Mouse (Mus musculus) brain, embryonic 14.5 days (tissue): Measurements from ENCODE around the gene Acpp. TPM values are rescaled to one million over a fixed set of nuclear protein-coding genes. Genes with fewer than 3 reads are reported as not detected.

Experiments used
- DNase-seq: peaks from one replicate; pipeline ENCODE4 v3.0.0-alpha.2; 2011; ENCODE audit warnings: low read depth
- CTCF ChIP-seq: fragments of 200-500 bp; IDR thresholded peaks from 2 replicates; pipeline ENCODE4 v1.5.1; 2012; ENCODE audit warnings: inconsistent platforms, mild to moderate bottlenecking, moderate library complexity, borderline replicate concordance; ENCODE audit not compliant: insufficient read depth, insufficient read length; ENCODE audit errors: extremely low read depth
- POLR2A ChIP-seq: fragments of 200-500 bp; IDR thresholded peaks from 2 replicates; pipeline ENCODE4 v1.6.1; 2012; ENCODE audit warnings: mild to moderate bottlenecking, inconsistent platforms, borderline replicate concordance; ENCODE audit not compliant: poor library complexity, insufficient read depth, insufficient read length, severe bottlenecking; ENCODE audit errors: extremely low read depth
- polyA plus RNA-seq: library from polyadenylated mRNA; depleted of rRNA; stranded (reverse); fragments of >200 nt; gene quantifications from 2 replicates; pipeline ENCODE4 v1.2.3, GENCODE M21; 2012

Acpp gene
- polyA plus RNA-seq, 1 experiment: 0.23 TPM

GRCm38 (mm10) chr9:104262823-104263352 is 74.7 kb downstream of the Acpp start, which contains the start of gene Dnajc13:
Dnajc13 (minus strand) TSS chr9:104262930.
- DNase-seq: peak; percentile 99
- TF ChIP-seq POLR2A (peak; percentile 87), CTCF (no peak)

GRCm38 (mm10) chr9:104262016-104262762 is 75.4 kb downstream of the Acpp start:
- peak; percentile 54 for DNase-seq
- no peak for TF ChIP-seq CTCF
- TF ChIP-seq POLR2A: no peak

GRCm38 (mm10) chr9:104260306-104260705 is 77.2 kb downstream of the Acpp start:
- TF ChIP-seq POLR2A (no peak), CTCF (no peak)
- no peak for DNase-seq

- TF ChIP-seq CTCF (no peak), POLR2A (no peak)
- no peak for DNase-seq
Observed at GRCm38 (mm10) chr9:104256085-104256484, 81.5 kb downstream of the Acpp start.

GRCm38 (mm10) chr9:104254408-104255180 is 83.0 kb downstream of the Acpp start:
- TF ChIP-seq POLR2A (no peak), CTCF (no peak)
- DNase-seq: no peak

- TF ChIP-seq POLR2A (no peak), CTCF (no peak)
- DNase-seq: no peak
Observed at GRCm38 (mm10) chr9:104252637-104253036, 84.9 kb downstream of the Acpp start.

GRCm38 (mm10) chr9:104251687-104252086 is 85.9 kb downstream of the Acpp start:
- TF ChIP-seq CTCF (no peak), POLR2A (no peak)
- no peak for DNase-seq

- TF ChIP-seq POLR2A: no peak
- no peak for TF ChIP-seq CTCF
- no peak for DNase-seq
Observed at GRCm38 (mm10) chr9:104251111-104251510, 86.4 kb downstream of the Acpp start.

GRCm38 (mm10) chr9:104247307-104247987 is 90.1 kb downstream of the Acpp start:
- no peak for TF ChIP-seq POLR2A
- TF ChIP-seq CTCF: no peak
- DNase-seq: no peak

- TF ChIP-seq CTCF (no peak), POLR2A (no peak)
- DNase-seq: no peak
Observed at GRCm38 (mm10) chr9:104243799-104244466, 93.6 kb downstream of the Acpp start.
